Mouse (Mus musculus): ENCODE measurements around the gene Lsm6.

- TF ChIP-seq GATA1 (IDR thresholded peaks at IDR 0.05; ENCODE audit: low read length) (no peak), TAL1 (IDR thresholded peaks at IDR 0.05; ENCODE audit: low read length) (no peak)
Measured at GRCm38 (mm10) chr8:78828414-78828813, 7.5 kb upstream of the Lsm6 start.
